Mouse (Mus musculus) kidney, embryonic 15.5 days (tissue): ENCODE results near the gene Atad3a. TPM values are rescaled to one million over a fixed set of nuclear protein-coding genes. Genes with fewer than 3 reads are reported as not detected.

ENCODE experiments used
- ATAC-seq: fragments of 200-750 bp; cut with Nextera tagmentation; replicated peaks from 2 replicates; pipeline ENCODE4 v1.8.0; 2017; ENCODE audit warnings: moderate TSS enrichment; ENCODE audit not compliant: low FRiP score
- H3K27ac ChIP-seq: fragments of 300-500 bp; sonication (generic); 2 replicates; pipeline ENCODE4 v1.5.1; 2015; ENCODE audit warnings: mild to moderate bottlenecking, inconsistent platforms
- H3K27me3 ChIP-seq: fragments of 300-500 bp; sonication (generic); 2 replicates; pipeline ENCODE4 v1.6.1; 2015; ENCODE audit warnings: inconsistent platforms
- H3K36me3 ChIP-seq: fragments of 300-500 bp; sonication (generic); 2 replicates; pipeline ENCODE4 v1.6.1; 2015; ENCODE audit warnings: inconsistent platforms
- H3K4me1 ChIP-seq: fragments of 300-500 bp; sonication (generic); 2 replicates; pipeline ENCODE4 v1.6.1; 2015; ENCODE audit warnings: inconsistent platforms
- H3K4me2 ChIP-seq: fragments of 300-500 bp; sonication (generic); 2 replicates; pipeline ENCODE4 v1.6.1; 2015; ENCODE audit warnings: moderate library complexity, mild to moderate bottlenecking, inconsistent platforms
- H3K4me3 ChIP-seq: fragments of 300-500 bp; sonication (generic); replicated peaks from 2 replicates; pipeline ENCODE4 v1.5.1; 2015; ENCODE audit warnings: mild to moderate bottlenecking, inconsistent platforms
- H3K9ac ChIP-seq: fragments of 300-500 bp; sonication (generic); 2 replicates; pipeline ENCODE4 v1.6.1; 2015; ENCODE audit warnings: mild to moderate bottlenecking, inconsistent platforms
- H3K9me3 ChIP-seq: fragments of 300-500 bp; sonication (generic); replicated peaks from 2 replicates; pipeline ENCODE4 v1.6.1; 2016; ENCODE audit warnings: inconsistent platforms
- WGBS: fragments of 180-500 bp; shearing (Covaris S2); methylation state at CpG from one replicate; pipeline ENCODE4 v1.1.7; 2015; ENCODE audit warnings: mixed read lengths; 5-methylcytosine and 5-hydroxymethylcytosine counted together
- polyA plus RNA-seq: library from polyadenylated mRNA; unstranded; fragments of >200 nt; fragmentation: Nextera tagmentation; extraction: Ambion mirVana; gene quantifications from 2 replicates; pipeline ENCODE4 v1.2.1, GENCODE M21; 2015

The Atad3a gene
- polyA plus RNA-seq, 1 experiment from 2014 or later, result 124 TPM

GRCm38 (mm10) chr4:155785819-155786218 is 24.9 kb upstream of the Atad3a start, which contains the start of gene Tmem88b:
Tmem88b (minus strand) TSS chr4:155785874.
- peak within 1 kb of the TSS; percentile 70 for H3K4me3 ChIP-seq
- H3K9ac ChIP-seq, result peak within 1 kb of the TSS; percentile 69; the same call in 1 of the 2 replicates
- peak within 1 kb of the TSS; percentile 86; the same call in 1 of the 2 replicates for H3K27ac ChIP-seq
- H3K4me1 ChIP-seq, result peaks cover 22% of the 10 kb centered on the region
- no peak for ATAC-seq
- H3K27me3 ChIP-seq, result no peaks in the 10 kb centered on the region
- H3K4me2 ChIP-seq, result peak within 1 kb of the TSS; percentile 92
- WGBS, result 75% methylated on average over 5 of the region's 5 CpGs
- no peaks in the 10 kb centered on the region for H3K36me3 ChIP-seq
- H3K9me3 ChIP-seq, result no peaks in the 10 kb centered on the region

- Histone ChIP-seq H3K4me3 (no peak overlapping the region), H3K9ac (no peak overlapping the region), H3K27me3 (no peaks in the 10 kb centered on the region), H3K4me2 (no peak overlapping the region), H3K4me1 (peaks cover 19% of the 10 kb centered on the region), H3K36me3 (no peaks in the 10 kb centered on the region), H3K9me3 (no peaks in the 10 kb centered on the region), H3K27ac (no peak overlapping the region)
- 85% methylated on average over 10 of the region's 10 CpGs for WGBS
- ATAC-seq, result no peak
Observed at GRCm38 (mm10) chr4:155785246-155785645, 24.4 kb upstream of the Atad3a start.

GRCm38 (mm10) chr4:155784081-155784701 is 23.3 kb upstream of the Atad3a start:
- ATAC-seq, result peak; percentile 86
- Histone ChIP-seq H3K4me2 (peak overlapping the region; percentile 92), H3K4me3 (peak overlapping the region; percentile 70), H3K27me3 (no peaks in the 10 kb centered on the region), H3K9me3 (no peaks in the 10 kb centered on the region), H3K27ac (peak overlapping the region; percentile 86), H3K4me1 (peaks cover 19% of the 10 kb centered on the region), H3K36me3 (no peaks in the 10 kb centered on the region), H3K9ac (peak overlapping the region; percentile 69)
- WGBS, result under 1% methylated on average over 52 of the region's 52 CpGs

- no peaks in the 10 kb centered on the region for H3K9me3 ChIP-seq
- peak overlapping the region; percentile 70 for H3K4me3 ChIP-seq
- peak overlapping the region; percentile 69 for H3K9ac ChIP-seq
- peak overlapping the region; percentile 86; the same call in 1 of the 2 replicates for H3K27ac ChIP-seq
- peak overlapping the region; percentile 92 for H3K4me2 ChIP-seq
- H3K4me1 ChIP-seq, result peaks cover 19% of the 10 kb centered on the region
- peak; percentile 37 for ATAC-seq
- H3K36me3 ChIP-seq, result no peaks in the 10 kb centered on the region
- H3K27me3 ChIP-seq, result no peaks in the 10 kb centered on the region; the same call in 1 of the 2 replicates
- 38% methylated on average over 16 of the region's 16 CpGs for WGBS
Observed at GRCm38 (mm10) chr4:155783486-155784080, 22.7 kb upstream of the Atad3a start.

- H3K4me3 ChIP-seq, result no peak overlapping the region
- 0 out of 2 replicates have a peak overlapping the region, but pooled peaks have one; percentile 20 for H3K4me2 ChIP-seq
- H3K9me3 ChIP-seq, result no peaks in the 10 kb centered on the region
- no peaks in the 10 kb centered on the region for H3K36me3 ChIP-seq
- H3K4me1 ChIP-seq, result peaks cover 30% of the 10 kb centered on the region
- peak overlapping the region; percentile 75 for H3K27ac ChIP-seq
- H3K9ac ChIP-seq, result no peak overlapping the region
- 18% methylated on average over 6 of the region's 6 CpGs for WGBS
- H3K27me3 ChIP-seq, result no peaks in the 10 kb centered on the region; the same call in none of the 2 replicates
- no peak for ATAC-seq
Observed at GRCm38 (mm10) chr4:155780895-155781294, 20.0 kb upstream of the Atad3a start.

- H3K9ac ChIP-seq, result no peak overlapping the region
- 84% methylated on average over 4 of the region's 4 CpGs for WGBS
- no peak for ATAC-seq
Observed at GRCm38 (mm10) chr4:155779498-155779897, 18.6 kb upstream of the Atad3a start.

GRCm38 (mm10) chr4:155777816-155778215 is 16.9 kb upstream of the Atad3a start:
- no peak for ATAC-seq
- no peak overlapping the region for H3K4me2 ChIP-seq
- peaks cover 20% of the 10 kb centered on the region for H3K27me3 ChIP-seq
- no peak overlapping the region for H3K27ac ChIP-seq
- H3K4me1 ChIP-seq, result peaks cover 40% of the 10 kb centered on the region
- 82% methylated on average over 2 of the region's 2 CpGs for WGBS
- H3K9ac ChIP-seq, result no peak overlapping the region
- H3K36me3 ChIP-seq, result no peaks in the 10 kb centered on the region
- no peak overlapping the region for H3K4me3 ChIP-seq
- no peaks in the 10 kb centered on the region for H3K9me3 ChIP-seq

More at GRCm38 (mm10) chr4:155779498-155779897, 18.6 kb upstream of the Atad3a start:
- Histone ChIP-seq H3K27me3 (peaks cover 11% of the 10 kb centered on the region), H3K9me3 (no peaks in the 10 kb centered on the region), H3K36me3 (no peaks in the 10 kb centered on the region), H3K4me1 (peaks cover 40% of the 10 kb centered on the region), H3K27ac (no peak overlapping the region), H3K4me3 (no peak overlapping the region), H3K4me2 (no peak overlapping the region)

- Histone ChIP-seq H3K36me3 (no peaks in the 10 kb centered on the region), H3K4me1 (peaks cover 44% of the 10 kb centered on the region), H3K27ac (no peak overlapping the region), H3K4me3 (no peak overlapping the region), H3K27me3 (peaks cover 25% of the 10 kb centered on the region), H3K9ac (no peak overlapping the region), H3K4me2 (no peak overlapping the region), H3K9me3 (no peaks in the 10 kb centered on the region)
- WGBS, result 56% methylated on average over 2 of the region's 2 CpGs
- no peak for ATAC-seq
Observed at GRCm38 (mm10) chr4:155776704-155777335, 15.9 kb upstream of the Atad3a start.

- H3K4me1 ChIP-seq, result peaks cover 47% of the 10 kb centered on the region
- no peaks in the 10 kb centered on the region for H3K9me3 ChIP-seq
- H3K36me3 ChIP-seq, result no peaks in the 10 kb centered on the region
- H3K4me3 ChIP-seq, result no peak overlapping the region
- WGBS, result 82% methylated on average over 3 of the region's 3 CpGs
- no peak overlapping the region for H3K4me2 ChIP-seq
- H3K27ac ChIP-seq, result 0 out of 2 replicates have a peak overlapping the region, but pooled peaks have one; percentile 27
- ATAC-seq, result no peak
- no peak overlapping the region for H3K9ac ChIP-seq
- peaks cover 34% of the 10 kb centered on the region for H3K27me3 ChIP-seq
Observed at GRCm38 (mm10) chr4:155775855-155776254, 15.0 kb upstream of the Atad3a start.

GRCm38 (mm10) chr4:155774971-155775740 is 14.3 kb upstream of the Atad3a start:
- Histone ChIP-seq H3K9me3 (no peaks in the 10 kb centered on the region), H3K36me3 (no peaks in the 10 kb centered on the region), H3K4me2 (peak overlapping the region; percentile 84), H3K4me1 (peaks cover 51% of the 10 kb centered on the region), H3K27ac (peak overlapping the region; percentile 27; the same call in 1 of the 2 replicates), H3K9ac (peak overlapping the region; percentile 40; the same call in 1 of the 2 replicates), H3K27me3 (peaks cover 35% of the 10 kb centered on the region), H3K4me3 (peak overlapping the region; percentile 43; the same call in 1 of the 2 replicates)
- 51% methylated on average over 9 of the region's 9 CpGs for WGBS
- ATAC-seq, result no peak

GRCm38 (mm10) chr4:155774280-155774754 is 13.4 kb upstream of the Atad3a start, which contains the start of gene Vwa1:
Vwa1 (minus strand) TSS chr4:155774698.
- Histone ChIP-seq H3K36me3 (no peaks in the 10 kb centered on the region), H3K4me3 (peak within 1 kb of the TSS; percentile 43), H3K4me2 (peak within 1 kb of the TSS; percentile 84), H3K27ac (peak within 1 kb of the TSS; percentile 27; the same call in 1 of the 2 replicates), H3K4me1 (peaks cover 59% of the 10 kb centered on the region), H3K9ac (peak within 1 kb of the TSS; percentile 40), H3K27me3 (peaks cover 35% of the 10 kb centered on the region), H3K9me3 (no peaks in the 10 kb centered on the region)
- WGBS, result 1% methylated on average over 35 of the region's 35 CpGs
- peak; percentile 75 for ATAC-seq
